Mouse (Mus musculus) neural tube, embryonic 15.5 days (tissue): ENCODE measurements around the gene Mob1a. TPM values are rescaled to one million over a fixed set of nuclear protein-coding genes. Genes with fewer than 3 reads are reported as not detected.

Source experiments
- ATAC-seq: fragments of 200-750 bp; cut with Nextera tagmentation; 2 replicates; pipeline ENCODE4 v1.8.0; 2017; ENCODE audit warnings: mild to moderate bottlenecking, moderate TSS enrichment, moderate library complexity; ENCODE audit not compliant: low FRiP score
- H3K27ac ChIP-seq: fragments of 300-500 bp; sonication (generic); replicated peaks from 2 replicates; pipeline ENCODE4 v1.5.1; 2015; ENCODE audit warnings: mild to moderate bottlenecking, inconsistent platforms
- H3K27me3 ChIP-seq: fragments of 300-500 bp; sonication (generic); replicated peaks from 2 replicates; pipeline ENCODE4 v1.6.1; 2015; ENCODE audit warnings: inconsistent platforms
- H3K36me3 ChIP-seq: fragments of 300-500 bp; sonication (generic); 2 replicates; pipeline ENCODE4 v1.6.1; 2015; ENCODE audit warnings: inconsistent platforms
- H3K4me1 ChIP-seq: fragments of 300-500 bp; sonication (generic); 2 replicates; pipeline ENCODE4 v1.6.1; 2015; ENCODE audit warnings: inconsistent platforms
- H3K4me2 ChIP-seq: fragments of 300-500 bp; sonication (generic); 2 replicates; pipeline ENCODE4 v1.6.1; 2015; ENCODE audit warnings: inconsistent platforms, mild to moderate bottlenecking, moderate library complexity
- H3K4me3 ChIP-seq: fragments of 300-500 bp; sonication (generic); replicated peaks from 2 replicates; pipeline ENCODE4 v1.5.1; 2015; ENCODE audit warnings: mild to moderate bottlenecking, inconsistent platforms
- H3K9ac ChIP-seq: fragments of 300-500 bp; sonication (generic); replicated peaks from 2 replicates; pipeline ENCODE4 v1.6.1; 2015; ENCODE audit warnings: mild to moderate bottlenecking, inconsistent platforms
- H3K9me3 ChIP-seq: fragments of 300-500 bp; sonication (generic); replicated peaks from 2 replicates; pipeline ENCODE4 v1.6.1; 2016; ENCODE audit warnings: inconsistent platforms
- WGBS: fragments of 180-500 bp; shearing (Covaris S2); methylation state at CpG from one replicate; pipeline ENCODE4 v1.1.7; 2015; ENCODE audit warnings: mixed read lengths; 5-methylcytosine and 5-hydroxymethylcytosine counted together
- polyA plus RNA-seq: library from polyadenylated mRNA; unstranded; fragments of >200 nt; fragmentation: Nextera tagmentation; extraction: Ambion mirVana; gene quantifications from 2 replicates; pipeline ENCODE4 v1.2.1, GENCODE M21; 2015

The Mob1a gene
- polyA plus RNA-seq, 1 experiment from 2014 or later, result 20.2 TPM

DNA sequence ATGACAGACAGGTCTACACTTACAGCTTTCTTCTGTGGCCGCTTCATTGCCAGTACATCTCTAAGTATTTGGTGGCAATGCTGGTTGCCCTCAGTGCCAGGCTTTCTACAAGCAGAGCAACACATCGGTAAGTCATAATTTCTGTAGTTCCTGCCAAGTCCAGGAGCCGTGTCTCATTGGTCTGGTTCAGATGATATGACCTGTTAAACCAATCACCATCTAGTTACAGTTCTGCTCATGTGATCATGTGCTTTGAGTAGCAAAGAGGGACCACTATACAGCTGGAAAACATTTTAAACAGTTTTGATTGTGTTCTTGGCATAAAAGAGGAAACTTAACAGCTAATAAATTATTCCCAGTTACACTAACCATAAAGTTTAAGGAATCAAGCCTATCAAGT lies 22.1 kb downstream of the Mob1a start:
- peaks cover 5% of the 10 kb centered on the region for H3K36me3 ChIP-seq
- ATAC-seq, result no peak
- WGBS, result 80% methylated on average over 3 of the region's 3 CpGs

GRCm38 (mm10) chr6:83348873-83349272 lies 23.1 kb downstream of the Mob1a start, which contains the start of gene Bola3:
TSS of gene Bola3 (plus strand) at chr6:83349147.
- H3K9me3 ChIP-seq, result no peaks in the 10 kb centered on the region
- no peak; the same call in 1 of the 2 replicates for ATAC-seq
- 30% methylated on average over 6 of the region's 6 CpGs for WGBS
- H3K4me3 ChIP-seq, result peak within 1 kb of the TSS; percentile 92
- peak within 1 kb of the TSS; percentile 78 for H3K4me2 ChIP-seq
- peak within 1 kb of the TSS; percentile 97 for H3K9ac ChIP-seq
- peaks cover 28% of the 10 kb centered on the region for H3K4me1 ChIP-seq
- H3K36me3 ChIP-seq, result peaks cover 11% of the 10 kb centered on the region
- H3K27me3 ChIP-seq, result no peaks in the 10 kb centered on the region
- peak within 1 kb of the TSS; percentile 70 for H3K27ac ChIP-seq

More for the DNA sequence above, 22.1 kb downstream of the Mob1a start:
- H3K9me3 ChIP-seq, result no peaks in the 10 kb centered on the region
- no peak overlapping the region for H3K4me3 ChIP-seq
- H3K27ac ChIP-seq, result no peak overlapping the region
- H3K9ac ChIP-seq, result no peak overlapping the region
- peaks cover 28% of the 10 kb centered on the region for H3K4me1 ChIP-seq
- no peak overlapping the region for H3K4me2 ChIP-seq
- no peaks in the 10 kb centered on the region for H3K27me3 ChIP-seq

DNA sequence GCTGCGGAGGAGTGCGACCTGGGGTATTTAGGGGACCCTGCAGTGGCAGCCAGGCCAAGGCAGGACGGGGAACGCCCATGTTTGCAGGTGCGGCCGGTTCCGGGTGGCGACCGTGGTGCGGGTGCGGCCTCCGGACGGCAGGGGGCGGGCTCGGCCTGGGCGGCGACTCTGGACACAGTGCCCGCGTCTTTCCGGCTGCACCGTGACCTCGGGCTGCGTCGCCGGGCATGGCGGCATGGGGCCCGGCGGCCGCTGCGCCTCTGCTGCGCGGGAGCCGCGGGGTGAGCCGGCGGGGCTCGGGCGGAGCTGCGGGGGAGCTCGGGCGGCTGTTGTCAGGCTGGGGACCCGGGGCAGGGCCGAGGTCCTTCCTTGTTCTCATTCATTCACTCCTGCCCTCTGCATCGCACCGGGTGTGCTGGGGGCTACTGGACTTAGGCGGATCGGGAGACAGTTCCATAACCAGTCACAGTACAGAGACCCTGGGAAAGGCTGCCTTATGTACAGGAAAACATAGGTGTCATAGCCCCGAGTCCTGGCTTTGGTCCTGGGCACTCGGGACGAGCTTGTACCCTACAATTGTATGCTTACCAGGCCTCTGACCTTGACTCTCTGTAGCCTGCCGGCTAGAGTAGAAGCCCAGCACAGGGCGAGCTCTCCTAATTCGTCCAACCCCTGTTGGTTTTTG lies 23.6 kb downstream of the Mob1a start:
- peak overlapping the region; percentile 92 for H3K4me3 ChIP-seq
- H3K27me3 ChIP-seq, result no peaks in the 10 kb centered on the region
- H3K4me1 ChIP-seq, result peaks cover 28% of the 10 kb centered on the region
- H3K4me2 ChIP-seq, result peak overlapping the region; percentile 78
- ATAC-seq, result peak; percentile 97
- under 1% methylated on average over 53 of the region's 53 CpGs for WGBS
- peak overlapping the region; percentile 70 for H3K27ac ChIP-seq
- H3K9ac ChIP-seq, result peak overlapping the region; percentile 97
- H3K9me3 ChIP-seq, result no peaks in the 10 kb centered on the region
- H3K36me3 ChIP-seq, result peaks cover 17% of the 10 kb centered on the region

- Histone ChIP-seq H3K27me3 (no peaks in the 10 kb centered on the region), H3K4me2 (peak overlapping the region; percentile 78), H3K9me3 (no peaks in the 10 kb centered on the region), H3K4me1 (peaks cover 28% of the 10 kb centered on the region), H3K9ac (peak overlapping the region; percentile 97), H3K27ac (no peak overlapping the region), H3K4me3 (peak overlapping the region; percentile 92), H3K36me3 (peaks cover 24% of the 10 kb centered on the region)
- 83% methylated on average over 7 of the region's 7 CpGs for WGBS
- no peak for ATAC-seq
Observed at GRCm38 (mm10) chr6:83350172-83350571, 24.4 kb downstream of the Mob1a start.

DNA sequence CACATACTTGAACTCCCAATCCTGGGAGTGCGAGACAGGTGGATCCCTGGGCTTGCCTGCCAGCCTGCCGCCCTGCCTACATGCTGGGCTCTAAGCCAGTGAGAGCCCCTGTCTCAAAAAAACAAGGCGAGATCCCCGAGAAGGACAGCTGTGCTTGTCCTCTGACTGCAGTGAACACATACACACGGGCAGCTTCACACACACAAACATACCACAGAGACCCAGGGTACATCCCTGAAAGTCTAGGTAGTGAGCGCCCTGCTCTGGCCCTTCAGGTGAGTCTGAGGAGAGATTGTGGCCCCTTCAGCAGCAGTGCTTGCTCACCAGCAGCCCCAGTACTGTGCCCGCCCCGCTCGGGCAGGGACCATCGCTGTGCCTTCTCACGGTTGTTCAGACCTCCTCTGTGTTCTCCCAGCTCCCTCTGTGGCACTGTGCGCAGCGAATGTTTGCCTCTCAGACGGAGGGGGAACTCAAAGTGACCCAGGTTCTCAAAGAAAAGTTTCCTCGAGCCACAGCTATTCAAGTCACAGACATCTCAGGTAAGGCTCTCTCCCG lies 25.1 kb downstream of the Mob1a start:
- Histone ChIP-seq H3K27me3 (no peaks in the 10 kb centered on the region), H3K9me3 (no peaks in the 10 kb centered on the region), H3K4me3 (no peak overlapping the region), H3K36me3 (peaks cover 31% of the 10 kb centered on the region), H3K9ac (no peak overlapping the region), H3K27ac (no peak overlapping the region), H3K4me2 (no peak overlapping the region), H3K4me1 (peaks cover 28% of the 10 kb centered on the region)
- ATAC-seq, result no peak
- WGBS, result 92% methylated on average over 16 of the region's 16 CpGs

DNA sequence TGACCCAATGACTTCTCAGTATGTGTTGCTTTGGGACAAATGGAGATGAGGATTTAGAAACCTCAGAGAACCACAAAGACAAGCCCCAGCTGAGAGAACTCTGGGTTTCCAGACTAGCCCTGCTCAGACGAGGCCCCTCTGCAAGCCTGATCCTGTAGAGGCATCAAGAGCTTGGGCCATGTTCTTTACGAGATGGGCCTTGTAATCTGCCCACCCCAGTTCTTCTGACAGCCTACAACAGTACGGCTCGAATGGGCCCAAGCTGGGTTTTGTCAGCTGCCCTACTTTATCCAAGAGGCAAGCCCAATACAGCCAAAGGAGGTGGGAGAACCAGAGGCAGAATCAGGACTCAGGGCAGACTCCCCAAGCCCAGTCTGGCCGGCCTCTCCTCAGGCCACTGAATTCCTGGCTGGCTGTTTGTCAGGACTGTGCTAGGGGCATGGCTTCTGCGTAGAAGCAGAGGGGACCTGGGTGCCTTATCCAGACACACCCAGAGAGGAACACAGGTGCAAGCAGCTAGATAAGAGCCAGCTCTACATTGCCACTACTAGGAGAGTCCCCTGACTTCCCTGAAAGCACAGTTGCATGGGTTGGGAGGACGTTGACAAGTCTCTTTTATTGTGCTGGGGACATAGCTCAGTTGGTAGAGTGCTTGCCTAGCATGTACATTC lies 25.8 kb downstream of the Mob1a start:
- H3K27ac ChIP-seq, result no peak overlapping the region
- ATAC-seq, result no peak
- WGBS, result 83% methylated on average over 7 of the region's 7 CpGs
- no peaks in the 10 kb centered on the region for H3K27me3 ChIP-seq
- peaks cover 28% of the 10 kb centered on the region for H3K4me1 ChIP-seq
- H3K36me3 ChIP-seq, result peaks cover 32% of the 10 kb centered on the region
- H3K4me3 ChIP-seq, result no peak overlapping the region
- no peaks in the 10 kb centered on the region for H3K9me3 ChIP-seq
- H3K4me2 ChIP-seq, result no peak overlapping the region
- H3K9ac ChIP-seq, result no peak overlapping the region

- H3K9me3 ChIP-seq, result no peaks in the 10 kb centered on the region
- H3K9ac ChIP-seq, result no peak overlapping the region
- H3K4me1 ChIP-seq, result peaks cover 28% of the 10 kb centered on the region
- peaks cover 32% of the 10 kb centered on the region for H3K36me3 ChIP-seq
- WGBS, result 92% methylated on average over 24 of the region's 24 CpGs
- no peak overlapping the region for H3K4me3 ChIP-seq
- H3K27me3 ChIP-seq, result no peaks in the 10 kb centered on the region
- no peak overlapping the region for H3K4me2 ChIP-seq
- ATAC-seq, result no peak
- no peak overlapping the region for H3K27ac ChIP-seq
Observed at GRCm38 (mm10) chr6:83352666-83353410, 27.0 kb downstream of the Mob1a start.

- ATAC-seq, result no peak
- no peak overlapping the region for H3K27ac ChIP-seq
- peaks cover 19% of the 10 kb centered on the region for H3K4me1 ChIP-seq
- H3K27me3 ChIP-seq, result no peaks in the 10 kb centered on the region
- no peak overlapping the region for H3K4me3 ChIP-seq
- peaks cover 49% of the 10 kb centered on the region for H3K36me3 ChIP-seq
- no peak overlapping the region for H3K9ac ChIP-seq
- WGBS, result 89% methylated on average over 9 of the region's 9 CpGs
- H3K9me3 ChIP-seq, result no peaks in the 10 kb centered on the region
- H3K4me2 ChIP-seq, result no peak overlapping the region
Observed at GRCm38 (mm10) chr6:83354856-83355781, 29.3 kb downstream of the Mob1a start.

- no peaks in the 10 kb centered on the region for H3K27me3 ChIP-seq
- no peak overlapping the region for H3K27ac ChIP-seq
- no peaks in the 10 kb centered on the region for H3K9me3 ChIP-seq
- peak; percentile 68 for ATAC-seq
- 26% methylated on average over 7 of the region's 7 CpGs for WGBS
- no peak overlapping the region for H3K9ac ChIP-seq
- no peak overlapping the region for H3K4me2 ChIP-seq
- H3K4me3 ChIP-seq, result no peak overlapping the region
- H3K36me3 ChIP-seq, result peaks cover 50% of the 10 kb centered on the region
- peaks cover 8% of the 10 kb centered on the region; the same call in 1 of the 2 replicates for H3K4me1 ChIP-seq
Observed at GRCm38 (mm10) chr6:83356569-83357138, 30.8 kb downstream of the Mob1a start.

DNA sequence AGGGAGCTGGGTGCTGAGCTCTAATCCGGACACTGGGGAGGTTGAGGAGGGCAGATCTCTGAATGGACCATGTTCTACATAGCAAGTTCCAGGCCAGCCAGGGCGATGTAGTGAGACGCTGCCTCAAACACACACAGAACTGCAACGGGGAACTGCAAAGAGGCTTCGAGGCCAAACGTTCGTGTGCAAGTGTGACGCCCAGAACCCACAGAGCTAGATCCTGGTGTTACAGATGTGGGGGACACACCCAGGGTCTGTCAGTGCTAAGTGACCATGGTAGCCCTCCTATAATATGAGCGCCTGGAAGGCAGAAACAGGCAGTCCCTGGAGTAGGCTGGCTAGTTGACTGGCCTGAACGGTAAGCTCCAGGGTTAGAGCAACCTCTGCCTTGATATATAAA lies 31.6 kb downstream of the Mob1a start:
- WGBS, result 92% methylated on average over 10 of the region's 10 CpGs
- peaks cover 50% of the 10 kb centered on the region for H3K36me3 ChIP-seq
- H3K4me3 ChIP-seq, result no peak overlapping the region
- H3K4me1 ChIP-seq, result peaks cover 3% of the 10 kb centered on the region; the same call in 1 of the 2 replicates
- no peaks in the 10 kb centered on the region for H3K27me3 ChIP-seq
- no peak overlapping the region for H3K4me2 ChIP-seq
- H3K9ac ChIP-seq, result no peak overlapping the region
- ATAC-seq, result no peak
- no peaks in the 10 kb centered on the region for H3K9me3 ChIP-seq
- no peak overlapping the region for H3K27ac ChIP-seq
